Mouse (Mus musculus) erythroblast, embryonic 14.5 days (primary cell): Measurements from ENCODE around the gene Dnajb6.
"Not testable (repeated sequence)": the region's sequence is repeated elsewhere in the genome, so short reads cannot be mapped to it uniquely, and the experiment has no call there.

Experiments
- GATA1 ChIP-seq: IDR thresholded peaks from 2 replicates; pipeline ENCODE4 v1.6.1; 2012; ENCODE audit warnings: low read length, inconsistent platforms, mixed read lengths
- TAL1 ChIP-seq: IDR thresholded peaks from 3 replicates; pipeline ENCODE4 v1.6.1; 2012; ENCODE audit warnings: low read length, inconsistent platforms, mixed read lengths

DNA sequence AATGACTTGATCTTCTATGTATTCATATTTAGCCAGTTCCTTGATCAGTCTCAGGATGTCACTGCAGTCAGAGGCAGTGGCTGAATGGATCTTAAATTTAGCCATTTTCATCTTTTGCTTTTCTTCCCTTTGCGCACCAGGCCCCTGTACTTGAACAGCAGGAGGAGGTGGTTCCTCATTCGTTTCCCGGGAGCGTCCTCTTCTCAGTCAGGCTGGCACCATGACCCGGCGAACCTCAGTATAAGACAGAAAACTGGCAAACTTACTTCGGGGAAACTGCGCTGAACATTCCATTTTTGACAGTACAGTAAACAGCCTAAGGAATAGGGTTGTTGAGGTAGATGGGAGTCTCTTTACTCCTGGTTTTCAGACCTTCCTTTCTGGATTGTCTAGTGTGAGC, 59.4 kb downstream of the Dnajb6 start:
- TF ChIP-seq GATA1, TAL1: not testable (repeated sequence)
